Mouse (Mus musculus) left cerebral cortex, postnatal 25 days (tissue): ENCODE measurements around the gene Olfr317. TPM values are rescaled to one million over a fixed set of nuclear protein-coding genes. Genes with fewer than 3 reads are reported as not detected.
"Not testable (repeated sequence)": the region's sequence is repeated elsewhere in the genome, so short reads cannot be mapped to it uniquely, and the experiment has no call there.

Experiments
- DNase-seq, 2 experiments: peaks; one replicate each; pipeline ENCODE4 v3.0.0; 2022; ENCODE audit warnings: low spot score in 2 of 2, mixed read lengths in 1 of 2
- intact Hi-C: fragments of 180-260 bp; cut with DNase I; formaldehyde crosslinking; loops from one replicate; pipeline ENCODE4 v1.15.1; 2025
- total RNA-seq, 2 experiments: library from RNA; stranded (reverse); gene quantifications; 2 replicates each; pipeline ENCODE4 v1.2.3; 2021

The Olfr317 gene
- not detected for total RNA-seq

DNA sequence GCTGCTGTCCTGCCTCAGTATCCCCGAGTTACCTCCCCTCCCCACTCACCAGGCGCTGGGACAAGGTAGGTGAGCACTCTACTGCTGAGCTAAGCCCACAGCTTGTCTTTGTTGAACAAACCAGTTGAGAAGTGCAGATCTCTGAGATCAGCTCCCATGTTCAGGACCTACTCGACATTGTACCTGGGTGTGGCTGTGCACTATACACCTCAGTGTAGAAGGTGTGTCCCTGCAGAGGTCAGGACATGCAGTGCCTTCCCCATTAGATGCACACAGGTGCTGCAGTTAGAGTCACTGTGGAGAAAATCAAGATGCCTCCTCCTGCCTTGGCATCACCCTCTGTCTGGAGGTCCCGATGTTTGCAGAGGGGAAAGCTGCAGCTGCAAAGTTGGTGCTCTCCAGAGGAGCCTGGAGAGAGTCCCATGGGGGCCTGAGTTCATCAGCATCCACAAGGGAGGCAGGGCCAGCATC, at the start of gene Olfr317:
Gene Olfr317, minus strand, starts transcription at position 421 of the 471 bp plus-strand sequence.
- no peak for DNase-seq
- intact Hi-C loops, result no loop called here

DNA sequence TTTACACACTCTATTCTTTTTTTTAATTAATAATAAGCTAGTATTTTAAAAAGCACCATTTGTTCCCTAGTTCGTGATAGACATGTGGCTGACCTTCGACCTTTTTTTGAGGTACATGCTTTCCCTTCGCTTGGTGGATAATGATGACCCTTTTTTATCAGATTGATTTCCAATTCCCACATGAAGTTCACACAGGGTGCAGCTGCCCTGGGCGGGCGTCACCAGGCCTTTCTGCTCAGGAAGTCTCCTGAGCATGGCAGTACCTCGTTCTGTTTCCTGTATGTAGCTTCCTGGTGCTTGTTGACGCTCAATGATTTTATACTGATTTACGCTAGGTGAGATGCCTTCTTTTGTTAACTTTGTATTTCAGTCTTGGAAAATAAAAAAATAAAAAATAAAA, 49.3 kb upstream of the Olfr317 start:
- no peak for DNase-seq
- intact Hi-C loops, result no loop called here

DNA sequence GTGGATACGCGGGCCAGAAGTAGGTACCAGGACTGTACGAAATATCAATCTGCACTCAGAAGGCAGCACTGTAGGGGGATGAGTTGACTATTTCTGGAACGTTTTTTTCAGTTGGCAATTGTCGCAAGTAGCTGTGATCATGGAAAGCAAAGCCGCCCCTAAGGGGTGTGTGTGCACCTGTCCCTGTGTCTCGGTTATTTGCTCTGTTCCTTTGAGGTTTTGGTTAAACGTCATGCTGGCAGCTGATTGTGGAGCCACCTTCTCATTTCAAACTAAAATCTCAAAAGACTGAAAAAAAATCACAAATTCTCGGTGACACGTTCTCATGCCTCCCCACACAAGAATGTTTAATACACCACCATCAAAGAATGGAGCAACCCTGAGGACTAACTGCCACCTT, 48.6 kb upstream of the Olfr317 start:
- intact Hi-C loops, result no loop called here
- no peak for DNase-seq

- no peak for DNase-seq
- intact Hi-C loops, result no loop called here
These were observed 45.2 kb upstream of the Olfr317 start for GRCm38 (mm10) chr11:58784182-58784581.

DNA sequence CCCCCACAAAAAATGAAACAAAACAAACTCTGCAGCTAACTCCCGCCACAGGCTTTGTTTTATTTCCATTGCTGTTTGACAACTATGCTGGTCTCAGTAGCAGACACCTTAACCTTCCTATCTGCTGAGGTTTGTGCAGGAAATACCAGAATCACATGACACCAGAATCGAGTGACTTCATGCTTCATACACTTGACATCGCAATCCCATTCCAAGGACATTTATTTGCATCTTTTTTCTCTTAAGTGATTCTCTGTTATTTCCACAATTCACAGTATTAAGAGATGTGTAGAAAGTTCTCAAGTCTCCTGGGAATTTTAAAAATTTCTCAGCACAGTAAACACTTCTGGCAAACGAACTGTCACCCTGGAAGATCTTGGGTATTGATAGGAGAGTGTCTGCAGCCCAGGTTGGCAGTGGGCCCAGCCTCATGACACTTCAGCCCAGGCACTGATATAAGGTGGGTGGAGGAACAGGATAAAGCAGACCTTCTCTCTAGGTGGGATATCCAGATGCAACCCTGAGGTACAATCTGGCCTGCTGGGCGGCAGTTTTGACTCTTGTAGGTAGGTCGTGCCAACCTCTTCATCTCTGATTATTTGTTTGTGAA, 43.6 kb upstream of the Olfr317 start, which contains the start of gene Olfr314:
Gene Olfr314, plus strand, starts transcription at position 473 of the 610 bp plus-strand sequence.
- intact Hi-C loops, result no loop called here

GRCm38 (mm10) chr11:58772888-58773287, 33.9 kb upstream of the Olfr317 start, which contains the start of gene Olfr315:
Gene Olfr315 (plus strand): TSS chr11:58773188.
- intact Hi-C loops, result no loop called here
- DNase-seq, result no peak

More for the DNA sequence above, 43.6 kb upstream of the Olfr317 start, which contains the start of gene Olfr314:
- no peak for DNase-seq

GRCm38 (mm10) chr11:58752434-58752833, 13.4 kb upstream of the Olfr317 start, which contains the start of gene Olfr316:
Gene Olfr316 (plus strand): TSS chr11:58752734.
- intact Hi-C loops, result no loop called here

DNA sequence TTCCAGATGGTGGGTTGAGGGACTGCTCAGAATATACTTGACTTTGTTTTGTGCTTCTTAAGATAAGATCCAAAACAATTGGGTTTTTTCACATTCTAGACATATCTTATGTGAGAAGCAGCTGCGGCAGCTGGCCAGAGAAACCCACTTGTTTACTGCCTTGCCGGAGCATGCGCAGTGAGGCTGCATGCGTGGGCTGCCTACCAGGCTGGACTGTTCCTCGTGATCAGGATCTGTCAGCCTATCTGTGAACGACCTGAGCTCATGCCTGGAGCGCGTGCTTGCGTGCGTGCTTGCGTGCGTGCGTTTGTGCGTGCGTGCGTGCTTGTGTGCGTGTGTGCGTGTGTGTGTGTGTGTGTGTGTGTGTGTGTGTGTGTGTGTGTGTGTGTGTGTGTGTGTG, 12.1 kb upstream of the Olfr317 start:
- DNase-seq, result peak; percentile 42 to 81
- intact Hi-C loops, result not testable (repeated sequence)

More at GRCm38 (mm10) chr11:58752434-58752833, 13.4 kb upstream of the Olfr317 start, which contains the start of gene Olfr316:
- no peak for DNase-seq

DNA sequence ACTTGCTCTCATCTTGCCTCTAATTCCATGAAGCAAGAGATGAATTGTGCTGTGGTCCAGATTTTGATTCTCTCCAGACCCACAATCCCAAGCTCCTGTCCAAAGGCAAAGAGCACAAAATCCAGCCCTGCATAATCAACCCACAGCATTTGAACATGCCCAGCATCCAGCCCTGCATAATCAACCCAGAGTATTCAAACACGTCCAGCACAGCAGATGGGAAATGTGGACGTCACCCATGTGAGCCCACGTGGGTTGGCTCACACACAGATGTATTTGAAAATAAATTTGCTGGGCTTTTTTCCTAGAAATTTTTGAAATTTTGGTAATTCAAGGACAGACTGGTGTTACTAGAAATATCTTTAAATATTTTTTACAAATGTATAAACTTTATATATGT, 5.6 kb downstream of the Olfr317 start:
- intact Hi-C loops, result no loop called here
- peak; percentile 21 to 80 for DNase-seq

- DNase-seq, intact Hi-C loops: not testable (repeated sequence)
These were observed 10.9 kb downstream of the Olfr317 start for GRCm38 (mm10) chr11:58727896-58728650.

- intact Hi-C loops, result no loop called here
- DNase-seq, result no peak
These were observed 15.1 kb downstream of the Olfr317 start, which contains the start of gene Olfr318 for GRCm38 (mm10) chr11:58723914-58724313. Gene Olfr318 (minus strand): TSS chr11:58724014.

- DNase-seq, result no peak
- intact Hi-C loops, result no loop called here
These were observed 19.3 kb downstream of the Olfr317 start for GRCm38 (mm10) chr11:58719701-58720100.

DNA sequence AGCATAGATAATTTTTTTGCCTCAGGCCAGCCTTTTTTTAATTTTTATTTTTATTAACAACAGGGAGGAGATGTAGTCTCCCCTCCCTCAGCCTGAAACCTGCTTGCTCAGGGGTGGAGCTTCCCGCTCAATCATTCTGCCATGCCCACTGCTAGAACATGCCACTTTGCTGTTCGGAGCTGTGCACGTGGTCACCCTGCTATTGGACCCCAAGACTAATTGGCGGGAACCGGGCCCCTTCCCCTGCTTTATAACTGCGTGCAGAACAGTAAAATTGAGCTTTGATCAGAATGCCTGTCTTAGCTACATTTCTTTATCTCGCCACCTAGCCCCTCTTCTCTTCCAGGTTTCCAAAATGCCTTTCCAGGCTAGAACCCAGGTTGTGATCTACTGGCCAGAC, 21.3 kb downstream of the Olfr317 start:
- intact Hi-C loops, result not testable (repeated sequence)

DNA sequence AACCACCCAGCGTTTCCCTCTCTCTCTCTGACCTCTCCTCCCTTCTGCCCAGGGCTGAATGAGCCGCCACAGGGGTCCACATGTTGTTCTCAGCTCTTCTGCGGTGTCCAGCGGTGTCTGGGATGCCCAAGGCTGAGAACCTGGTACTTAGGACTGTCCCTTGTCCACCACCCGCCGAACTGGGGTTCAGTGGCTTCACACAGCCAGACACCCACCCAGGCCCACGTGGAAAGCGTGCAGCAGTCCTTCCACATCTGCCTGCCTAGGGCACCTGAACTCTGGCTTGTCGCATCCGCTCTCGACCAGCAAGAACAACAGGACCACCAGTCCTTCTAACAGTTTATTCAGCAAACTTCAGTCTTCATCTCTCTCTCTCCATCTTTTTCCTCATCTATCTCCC, 29.9 kb downstream of the Olfr317 start:
- DNase-seq, result no peak
- intact Hi-C loops, result no loop called here

More for the DNA sequence above, 21.3 kb downstream of the Olfr317 start:
- not testable (repeated sequence) for DNase-seq

GRCm38 (mm10) chr11:58698862-58699261, 40.1 kb downstream of the Olfr317 start, which contains the start of gene Olfr319:
Gene Olfr319 (plus strand): TSS chr11:58699162.
- no peak for DNase-seq
- intact Hi-C loops, result no loop called here

Other genes with a start within 250 kb of the Olfr317 start
- gene Olfr332, start 246.7 kb downstream of the Olfr317 start, total RNA-seq, result not detected
- not detected for gene Olfr331, start 236.6 kb downstream of the Olfr317 start, total RNA-seq
- not detected for gene Olfr330, start 204.4 kb downstream of the Olfr317 start, total RNA-seq
- gene Olfr329-ps, start 192.8 kb downstream of the Olfr317 start, total RNA-seq, result not detected
- gene Olfr328, start 183.6 kb downstream of the Olfr317 start, total RNA-seq, result under 1 TPM; 0.21 TPM
- not detected for gene Olfr224, start 168.7 kb downstream of the Olfr317 start, total RNA-seq
- gene Olfr325, start 161.5 kb downstream of the Olfr317 start, total RNA-seq, result not detected
- not detected for gene Olfr324, start 144.1 kb downstream of the Olfr317 start, total RNA-seq
- not detected for gene 2210407C18Rik, start 123.1 kb downstream of the Olfr317 start, total RNA-seq
- not detected for gene Olfr323, start 108.7 kb downstream of the Olfr317 start, total RNA-seq
- not detected for gene Trim58, start 98.7 kb downstream of the Olfr317 start, total RNA-seq
- not detected for gene Olfr322, start 80.4 kb downstream of the Olfr317 start, total RNA-seq
- not detected for gene Olfr320, start 58.1 kb downstream of the Olfr317 start, total RNA-seq
- not detected for gene Olfr319, start 40.0 kb downstream of the Olfr317 start, total RNA-seq
- not detected for gene Olfr318, start 15.2 kb downstream of the Olfr317 start, total RNA-seq
- 1 to 10 TPM in 1 of 2 experiments, under 1 TPM in 1; 0.44 to 1.1 TPM for gene Olfr316, start 13.5 kb upstream of the Olfr317 start, total RNA-seq
- not detected for gene Olfr315, start 34.0 kb upstream of the Olfr317 start, total RNA-seq
- gene Olfr314, start 43.7 kb upstream of the Olfr317 start, total RNA-seq, result not detected
- gene Fam183b, start 62.7 kb upstream of the Olfr317 start, total RNA-seq, result 1 to 10 TPM; 1.2 to 3.0 TPM
- gene Olfr313, start 75.8 kb upstream of the Olfr317 start, total RNA-seq, result not detected
- not detected for gene Olfr312, start 90.0 kb upstream of the Olfr317 start, total RNA-seq
- gene Olfr311, start 100.0 kb upstream of the Olfr317 start, total RNA-seq, result under 1 TPM in 1 of 2 experiments, not detected in 1; 0.21 TPM
- 10 to 100 TPM; 18.4 to 21.5 TPM for gene Gm12258, start 107.9 kb upstream of the Olfr317 start, total RNA-seq
- 10 to 100 TPM in 1 of 2 experiments, 1 to 10 TPM in 1; 9.3 to 10.2 TPM for gene 2810021J22Rik, start 128.0 kb upstream of the Olfr317 start, total RNA-seq
- 1 to 10 TPM; 8.2 to 9.4 TPM for gene Zfp39, start 165.0 kb upstream of the Olfr317 start, total RNA-seq
- gene Btnl10, start 178.7 kb upstream of the Olfr317 start, total RNA-seq, result not detected
- gene Rnf187, start 199.7 kb upstream of the Olfr317 start, total RNA-seq, result 100 to 1,000 TPM; 480 to 498 TPM
- gene Hist3h2ba, start 209.7 kb upstream of the Olfr317 start, total RNA-seq, result 100 to 1,000 TPM in 1 of 2 experiments, 10 to 100 TPM in 1; 90.4 to 111 TPM
- gene Hist3h2a, start 215.5 kb upstream of the Olfr317 start, total RNA-seq, result 10 to 100 TPM; 62.2 to 64.8 TPM
- 1 to 10 TPM; 5.4 TPM for gene Trim17, start 215.5 kb upstream of the Olfr317 start, total RNA-seq
- 10 to 100 TPM; 21.5 to 23.7 TPM for gene Trim11, start 238.9 kb upstream of the Olfr317 start, total RNA-seq